Mouse (Mus musculus) testis, adult 2 months (tissue): ENCODE measurements around the gene Lgmn.

ENCODE experiments used
- CTCF ChIP-seq: fragments of 200-500 bp; IDR thresholded peaks from 2 replicates; pipeline ENCODE4 v1.5.1; 2012; ENCODE audit warnings: low read depth, mild to moderate bottlenecking, inconsistent platforms, low read length, moderate library complexity; ENCODE audit not compliant: control insufficient read depth, insufficient read depth, insufficient replicate concordance
- POLR2A ChIP-seq: fragments of 200-500 bp; IDR thresholded peaks from 2 replicates; pipeline ENCODE4 v1.6.1; 2012; ENCODE audit warnings: low read depth, mild to moderate bottlenecking, inconsistent platforms, low read length, moderate library complexity; ENCODE audit not compliant: control insufficient read depth

GRCm38 (mm10) chr12:102453581-102453980 lies 14.0 kb upstream of the Lgmn start:
- TF ChIP-seq CTCF (no peak), POLR2A (no peak)
